Mouse (Mus musculus): ENCODE measurements around the gene Tgfbr1. TPM values are rescaled to one million over a fixed set of nuclear protein-coding genes. Genes with fewer than 3 reads are reported as not detected.

Gene Tgfbr1
- total RNA-seq, 1 experiment: 31.7 TPM

DNA sequence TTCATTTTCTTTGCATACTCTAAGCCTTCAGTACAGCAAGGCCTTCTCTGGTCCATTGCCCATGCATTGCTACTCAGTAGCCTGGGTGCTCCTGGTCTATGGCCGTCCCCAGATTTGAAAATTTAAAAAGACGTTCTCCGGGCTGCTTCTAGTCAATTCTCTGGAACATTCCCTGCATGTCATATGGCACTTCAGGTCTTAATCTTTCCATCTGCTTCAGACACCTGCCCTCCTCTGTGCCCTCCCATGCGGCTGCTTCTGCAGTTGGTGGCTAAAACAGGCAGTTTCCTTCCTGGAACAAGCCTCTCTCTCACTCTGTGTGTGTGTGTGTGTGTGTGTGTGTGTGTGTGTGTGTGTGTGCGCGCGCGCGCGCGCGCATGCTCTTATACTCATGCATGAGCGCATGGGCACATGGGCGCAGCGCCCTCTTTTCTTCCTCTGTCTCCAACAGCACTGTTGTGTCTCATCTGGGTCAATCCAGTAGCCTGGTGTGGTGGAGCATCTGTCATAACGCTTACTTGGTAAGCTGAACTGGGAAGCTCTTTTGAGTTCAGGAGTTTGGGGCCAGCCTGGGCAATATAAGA lies 72.3 kb downstream of the Tgfbr1 start:
- TF ChIP-seq HCFC1 (IDR thresholded peaks at IDR 0.05; ENCODE audit: borderline replicate concordance, insufficient read depth, low read length) (no peak), ZNF384 (IDR thresholded peaks at IDR 0.05; ENCODE audit: low read depth, low read length) (no peak), ZC3H11A (IDR thresholded peaks at IDR 0.05; ENCODE audit: borderline replicate concordance, low read depth, low read length) (no peak), CHD2 (IDR thresholded peaks at IDR 0.05; ENCODE audit: low read depth, low read length) (no peak), MAFK (IDR thresholded peaks at IDR 0.05; ENCODE audit: insufficient read depth, low read depth, low read length) (no peak)
- in situ Hi-C loops (cut with MboI; ENCODE audit: low sequenced_read_pairs in 2 of 2, unreplicated experiment in 2 of 2): no loop called here
- Histone ChIP-seq H3K9me3 (ENCODE audit: control insufficient read depth, insufficient read depth, low read depth, low read length) (no peaks in the 10 kb centered on the region), H3K27ac (ENCODE audit: insufficient read depth, low read depth, low read length, poor library complexity, severe bottlenecking) (no peak overlapping the region), H3K9ac (ENCODE audit: insufficient read depth, low read depth, low read length, poor library complexity, severe bottlenecking) (no peak overlapping the region), H3K4me1 (ENCODE audit: control insufficient read depth in 2 of 2, insufficient read depth in 2 of 2, low read length in 2 of 2, poor library complexity in 1 of 2) (0 out of 4 replicates have a peak, but pooled peaks cover 0 to 1% of the 10 kb centered on the region in 2 experiments), H3K36me3 (ENCODE audit: control insufficient read depth, insufficient read depth, low read length, poor library complexity, severe bottlenecking) (no peaks in the 10 kb centered on the region), H3K4me3 (ENCODE audit: insufficient read depth in 1 of 2, low read depth in 1 of 2, low read length in 2 of 2, poor library complexity in 1 of 2, severe bottlenecking in 1 of 2) (no peak overlapping the region)
- no peak for DNase-seq (ENCODE audit: low read depth, low spot score)

DNA sequence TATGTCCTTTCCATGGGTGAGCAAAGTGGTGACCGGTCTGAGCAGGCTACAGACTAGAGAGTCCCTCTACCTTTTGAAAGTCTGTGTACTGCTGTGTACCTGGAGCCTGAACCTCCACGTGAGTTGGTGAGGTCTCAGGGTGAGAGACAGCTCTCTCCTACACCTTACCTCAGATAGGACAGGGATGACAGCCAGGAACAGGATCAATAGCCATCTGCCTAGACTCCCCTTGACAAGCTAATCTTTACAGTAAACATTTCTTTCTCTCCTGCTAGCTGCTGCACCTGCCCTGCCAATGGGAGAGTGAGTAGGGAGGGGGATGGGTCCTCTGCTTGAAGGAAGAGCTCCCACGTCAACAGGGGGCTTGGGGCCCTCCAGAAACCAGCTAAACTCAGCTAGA lies 74.6 kb downstream of the Tgfbr1 start:
- H3K9ac ChIP-seq (ENCODE audit: insufficient read depth, low read depth, low read length, poor library complexity, severe bottlenecking): no peak overlapping the region
- H3K27ac ChIP-seq (ENCODE audit: insufficient read depth, low read depth, low read length, poor library complexity, severe bottlenecking): no peak overlapping the region
- H3K4me3 ChIP-seq (ENCODE audit: insufficient read depth in 1 of 2, low read depth in 1 of 2, low read length in 2 of 2, poor library complexity in 1 of 2, severe bottlenecking in 1 of 2): no peak overlapping the region
- no peaks in the 10 kb centered on the region for H3K4me1 ChIP-seq (ENCODE audit: control insufficient read depth in 2 of 2, insufficient read depth in 2 of 2, low read length in 2 of 2, poor library complexity in 1 of 2)
- in situ Hi-C loops (cut with MboI; ENCODE audit: low sequenced_read_pairs in 2 of 2, unreplicated experiment in 2 of 2): no loop called here
- H3K9me3 ChIP-seq (ENCODE audit: control insufficient read depth, insufficient read depth, low read depth, low read length): no peaks in the 10 kb centered on the region
- DNase-seq (ENCODE audit: low read depth, low spot score): no peak
- no peaks in the 10 kb centered on the region for H3K36me3 ChIP-seq (ENCODE audit: control insufficient read depth, insufficient read depth, low read length, poor library complexity, severe bottlenecking)
- TF ChIP-seq CHD2 (IDR thresholded peaks at IDR 0.05; ENCODE audit: low read depth, low read length) (no peak), ZNF384 (IDR thresholded peaks at IDR 0.05; ENCODE audit: low read depth, low read length) (no peak)

- H3K9me3 ChIP-seq (ENCODE audit: control insufficient read depth, insufficient read depth, low read depth, low read length): no peaks in the 10 kb centered on the region
- no peak for TF ChIP-seq ZC3H11A (IDR thresholded peaks at IDR 0.05; ENCODE audit: borderline replicate concordance, low read depth, low read length)
- no peak for TF ChIP-seq HCFC1 (IDR thresholded peaks at IDR 0.05; ENCODE audit: borderline replicate concordance, insufficient read depth, low read length)
- TF ChIP-seq ZNF384 (IDR thresholded peaks at IDR 0.05; ENCODE audit: low read depth, low read length): no peak
- TF ChIP-seq CHD2 (IDR thresholded peaks at IDR 0.05; ENCODE audit: low read depth, low read length): no peak
- TF ChIP-seq MAFK (IDR thresholded peaks at IDR 0.05; ENCODE audit: insufficient read depth, low read depth, low read length): no peak
- in situ Hi-C loops (cut with MboI; ENCODE audit: low sequenced_read_pairs in 2 of 2, unreplicated experiment in 2 of 2): no loop called here
- no peak overlapping the region for H3K4me3 ChIP-seq (ENCODE audit: insufficient read depth in 1 of 2, low read depth in 1 of 2, low read length in 2 of 2, poor library complexity in 1 of 2, severe bottlenecking in 1 of 2)
- no peaks in the 10 kb centered on the region; a peak in 1 of 4 replicates for H3K4me1 ChIP-seq (ENCODE audit: control insufficient read depth in 2 of 2, insufficient read depth in 2 of 2, low read length in 2 of 2, poor library complexity in 1 of 2)
- H3K36me3 ChIP-seq (ENCODE audit: control insufficient read depth, insufficient read depth, low read length, poor library complexity, severe bottlenecking): no peaks in the 10 kb centered on the region
- no peak overlapping the region for H3K27ac ChIP-seq (ENCODE audit: insufficient read depth, low read depth, low read length, poor library complexity, severe bottlenecking)
- no peak overlapping the region for H3K9ac ChIP-seq (ENCODE audit: insufficient read depth, low read depth, low read length, poor library complexity, severe bottlenecking)
- no peak for DNase-seq (ENCODE audit: low read depth, low spot score)
These were observed 77.5 kb downstream of the Tgfbr1 start for GRCm38 (mm10) chr4:47430557-47430956.

DNA sequence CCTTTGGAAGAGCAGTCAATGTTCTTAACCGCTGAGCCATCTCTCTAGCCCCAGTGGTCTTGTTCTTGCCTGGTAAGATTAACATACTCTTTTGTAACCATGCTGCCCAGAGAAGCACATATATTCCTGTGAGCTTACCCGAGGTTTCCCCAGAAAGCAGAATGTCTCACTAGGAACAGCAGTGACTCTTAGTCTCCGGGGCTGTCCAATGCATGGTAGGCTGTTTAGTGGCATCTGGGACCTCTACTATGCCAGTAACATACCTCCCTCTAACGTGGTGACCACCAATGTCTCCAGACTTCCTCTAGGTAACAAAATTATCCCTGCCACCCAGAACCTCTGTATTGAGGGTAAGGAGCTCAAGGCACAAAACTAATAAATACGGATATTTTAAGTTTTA lies 78.1 kb downstream of the Tgfbr1 start:
- no peak overlapping the region for H3K4me3 ChIP-seq (ENCODE audit: insufficient read depth in 1 of 2, low read depth in 1 of 2, low read length in 2 of 2, poor library complexity in 1 of 2, severe bottlenecking in 1 of 2)
- no peak for TF ChIP-seq CHD2 (IDR thresholded peaks at IDR 0.05; ENCODE audit: low read depth, low read length)
- no peak for TF ChIP-seq ZNF384 (IDR thresholded peaks at IDR 0.05; ENCODE audit: low read depth, low read length)
- no peak for TF ChIP-seq ZC3H11A (IDR thresholded peaks at IDR 0.05; ENCODE audit: borderline replicate concordance, low read depth, low read length)
- H3K9me3 ChIP-seq (ENCODE audit: control insufficient read depth, insufficient read depth, low read depth, low read length): no peaks in the 10 kb centered on the region
- H3K9ac ChIP-seq (ENCODE audit: insufficient read depth, low read depth, low read length, poor library complexity, severe bottlenecking): no peak overlapping the region
- no peak overlapping the region for H3K27ac ChIP-seq (ENCODE audit: insufficient read depth, low read depth, low read length, poor library complexity, severe bottlenecking)
- H3K4me1 ChIP-seq (ENCODE audit: control insufficient read depth in 2 of 2, insufficient read depth in 2 of 2, low read length in 2 of 2, poor library complexity in 1 of 2): peaks cover 0 to 2% of the 10 kb centered on the region in 2 experiments; a peak in 2 of 4 replicates
- DNase-seq (ENCODE audit: low read depth, low spot score): no peak
- in situ Hi-C loops (cut with MboI; ENCODE audit: low sequenced_read_pairs in 2 of 2, unreplicated experiment in 2 of 2): no loop called here
- no peaks in the 10 kb centered on the region for H3K36me3 ChIP-seq (ENCODE audit: control insufficient read depth, insufficient read depth, low read length, poor library complexity, severe bottlenecking)

DNA sequence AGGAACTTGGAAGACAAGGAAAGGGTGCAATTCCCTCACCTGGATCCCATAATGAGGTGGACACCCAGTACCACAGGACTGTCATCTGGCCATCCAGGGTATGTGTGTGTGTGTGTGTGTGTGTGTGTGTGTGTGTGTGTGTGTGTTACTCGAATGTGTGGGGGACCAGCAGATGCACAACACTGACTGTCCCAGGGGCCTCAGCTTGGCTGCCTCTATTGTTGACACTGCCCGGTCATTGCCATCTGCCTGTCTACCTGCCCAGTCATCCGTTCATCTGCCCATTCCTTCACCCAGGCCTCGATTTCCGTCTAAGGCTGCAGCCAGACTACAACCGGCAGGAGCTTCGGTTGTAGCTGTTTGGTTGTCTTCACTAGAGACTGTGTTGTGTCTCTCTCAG lies 79.7 kb downstream of the Tgfbr1 start:
- peaks cover 0 to 8% of the 10 kb centered on the region in 2 experiments; a peak in 2 of 4 replicates for H3K4me1 ChIP-seq (ENCODE audit: control insufficient read depth in 2 of 2, insufficient read depth in 2 of 2, low read length in 2 of 2, poor library complexity in 1 of 2)
- no peak overlapping the region for H3K4me3 ChIP-seq (ENCODE audit: insufficient read depth in 1 of 2, low read depth in 1 of 2, low read length in 2 of 2, poor library complexity in 1 of 2, severe bottlenecking in 1 of 2)
- H3K36me3 ChIP-seq (ENCODE audit: control insufficient read depth, insufficient read depth, low read length, poor library complexity, severe bottlenecking): no peaks in the 10 kb centered on the region
- H3K27ac ChIP-seq (ENCODE audit: insufficient read depth, low read depth, low read length, poor library complexity, severe bottlenecking): no peak overlapping the region
- TF ChIP-seq MAFK (IDR thresholded peaks at IDR 0.05; ENCODE audit: insufficient read depth, low read depth, low read length) (no peak), CHD2 (IDR thresholded peaks at IDR 0.05; ENCODE audit: low read depth, low read length) (no peak), HCFC1 (IDR thresholded peaks at IDR 0.05; ENCODE audit: borderline replicate concordance, insufficient read depth, low read length) (no peak), ZC3H11A (IDR thresholded peaks at IDR 0.05; ENCODE audit: borderline replicate concordance, low read depth, low read length) (no peak), ZNF384 (IDR thresholded peaks at IDR 0.05; ENCODE audit: low read depth, low read length) (no peak)
- no peaks in the 10 kb centered on the region for H3K9me3 ChIP-seq (ENCODE audit: control insufficient read depth, insufficient read depth, low read depth, low read length)
- no peak overlapping the region for H3K9ac ChIP-seq (ENCODE audit: insufficient read depth, low read depth, low read length, poor library complexity, severe bottlenecking)
- in situ Hi-C loops (cut with MboI; ENCODE audit: low sequenced_read_pairs in 2 of 2, unreplicated experiment in 2 of 2): no loop called here
- no peak for DNase-seq (ENCODE audit: low read depth, low spot score)
